ENCODE assay signal across 7 mouse cellular contexts in genomic region chr15:102249967-102250366, GRCm38 (mm10). TPM values are rescaled to one million over a fixed set of nuclear protein-coding genes. Genes with fewer than 3 reads are reported as not detected.
DNase-seq lines count a peak whose midpoint lies in the region; ATAC-seq and TF ChIP-seq lines count a peak whose summit lies in the region.

No protein-coding gene starts in this region.

- peaks cover 31% of the 10 kb centered on the region for H3K4me1 ChIP-seq in intestine, embryonic 14.5 days (replicated peaks; ENCODE audit: control insufficient read depth, insufficient read depth, low read length)
- H3K4me1 ChIP-seq in intestine, postnatal 0 days (replicated peaks; ENCODE audit: control insufficient read depth, insufficient read depth, low read length) = peaks cover 11% of the 10 kb centered on the region
- peaks cover 76% of the 10 kb centered on the region for H3K4me1 ChIP-seq in E14TG2a.4 (replicated peaks; ENCODE audit: low read depth, low read length)
- H3K4me1 ChIP-seq in limb, embryonic 10.5 days = peaks cover 92% of the 10 kb centered on the region

- H3K9ac ChIP-seq in intestine, embryonic 14.5 days (ENCODE audit: low read length) = no peak overlapping the region
- H3K9ac ChIP-seq in intestine, postnatal 0 days (ENCODE audit: low read depth, low read length) = no peak overlapping the region

- DNase-seq in intestine, embryonic 14.5 days (ENCODE audit: low spot score) = no peak
- DNase-seq in R1 (ENCODE audit: low read depth, low spot score) = peak; percentile 46
- no peak for DNase-seq in limb, embryonic 10.5 days (ENCODE audit: low spot score)
- no peak for DNase-seq in B cell, adult 2 months
- DNase-seq in layer of hippocampus, adult 9-11 months = no peak

- no peak overlapping the region for H3K4me3 ChIP-seq in intestine, embryonic 14.5 days (ENCODE audit: low read depth, low read length)
- no peak overlapping the region for H3K4me3 ChIP-seq in intestine, postnatal 0 days (ENCODE audit: low read depth, low read length)
- H3K4me3 ChIP-seq in E14TG2a.4 (replicated peaks; ENCODE audit: low read length) = peak overlapping the region; percentile 94
- H3K4me3 ChIP-seq in limb, embryonic 10.5 days = peak overlapping the region; percentile 86

- 46% methylated on average over 9 of the region's 9 CpGs for whole genome bisulfite sequencing in intestine, embryonic 14.5 days
- WGBS in intestine, postnatal 0 days = 43% methylated on average over 9 of the region's 9 CpGs
- WGBS in limb, embryonic 10.5 days = 30% methylated on average over 9 of the region's 9 CpGs

- H3K36me3 ChIP-seq in intestine, embryonic 14.5 days (ENCODE audit: control insufficient read depth, insufficient read depth, low read length) = no peaks in the 10 kb centered on the region
- no peaks in the 10 kb centered on the region for H3K36me3 ChIP-seq in intestine, postnatal 0 days (ENCODE audit: control insufficient read depth, insufficient read depth)
- H3K36me3 ChIP-seq in E14TG2a.4 (ENCODE audit: insufficient read depth, low read length) = peaks cover 12% of the 10 kb centered on the region; the same call in 1 of the 2 replicates
- H3K36me3 ChIP-seq in limb, embryonic 10.5 days = peaks cover 52% of the 10 kb centered on the region

- ATAC-seq in intestine, embryonic 14.5 days (replicated peaks; ENCODE audit: low FRiP score, low TSS enrichment, low read depth) = no peak
- no peak for ATAC-seq in intestine, postnatal 0 days

- H3K27me3 ChIP-seq in intestine, embryonic 14.5 days (replicated peaks; ENCODE audit: control insufficient read depth, insufficient read depth, low read length) = no peaks in the 10 kb centered on the region
- H3K27me3 ChIP-seq in intestine, postnatal 0 days (replicated peaks; ENCODE audit: control insufficient read depth, insufficient read depth, low read length) = no peaks in the 10 kb centered on the region
- H3K27me3 ChIP-seq in E14TG2a.4 (ENCODE audit: insufficient read depth, low read length) = no peaks in the 10 kb centered on the region
- no peaks in the 10 kb centered on the region for H3K27me3 ChIP-seq in limb, embryonic 10.5 days (ENCODE audit: low read depth, poor library complexity, severe bottlenecking)

- H3K4me2 ChIP-seq in intestine, embryonic 14.5 days (ENCODE audit: low read length) = peak overlapping the region; percentile 95
- no peak overlapping the region; the same call in 1 of the 2 replicates for H3K4me2 ChIP-seq in intestine, postnatal 0 days (replicated peaks; ENCODE audit: low read depth)

- peak overlapping the region; percentile 94 for H3K27ac ChIP-seq in intestine, embryonic 14.5 days (ENCODE audit: low read depth)
- H3K27ac ChIP-seq in intestine, postnatal 0 days (ENCODE audit: low read depth, low read length) = no peak overlapping the region
- peak overlapping the region; percentile 95 for H3K27ac ChIP-seq in limb, embryonic 10.5 days

- TF ChIP-seq CTCF in intestine, postnatal 0 days (IDR thresholded peaks at IDR 0.05; ENCODE audit: low read depth) = no peak
- TF ChIP-seq CTCF in E14TG2a.4 (conservative IDR thresholded peaks at IDR 0.05; ENCODE audit: low read length) = no peak

- H3K9me3 ChIP-seq in intestine, embryonic 14.5 days (ENCODE audit: control insufficient read depth, low read length) = no peaks in the 10 kb centered on the region
- no peaks in the 10 kb centered on the region for H3K9me3 ChIP-seq in intestine, postnatal 0 days (ENCODE audit: control insufficient read depth)
- no peaks in the 10 kb centered on the region for H3K9me3 ChIP-seq in E14TG2a.4 (ENCODE audit: low read length)
- H3K9me3 ChIP-seq in limb, embryonic 10.5 days (replicated peaks) = no peaks in the 10 kb centered on the region

RNA-seq across cellular contexts. Expression of gene Rarg, which starts 7.3 kb away (rescaled TPM):
- polyA plus RNA-seq in intestine, embryonic 14.5 days (2014; fragmentation: Nextera tagmentation; extraction: Ambion mirVana) = 16.4 and 17.1 TPM in 2 replicates
- polyA plus RNA-seq in intestine, postnatal 0 days (2015; fragmentation: Nextera tagmentation; extraction: Ambion mirVana) = 5.9 and 7.3 TPM in 2 replicates
- 111 and 148 TPM in 2 replicates for polyA plus RNA-seq in limb, embryonic 10.5 days (2016; fragmentation: Nextera tagmentation; extraction: Ambion mirVana)

RNA-seq across cellular contexts. Expression of gene Itgb7, which starts 18.2 kb away (rescaled TPM):
- polyA plus RNA-seq in intestine, embryonic 14.5 days (2014; fragmentation: Nextera tagmentation; extraction: Ambion mirVana) = 13.3 and 13.5 TPM in 2 replicates
- 2.6 and 2.9 TPM in 2 replicates for polyA plus RNA-seq in intestine, postnatal 0 days (2015; fragmentation: Nextera tagmentation; extraction: Ambion mirVana)
- 1.2 and 1.5 TPM in 2 replicates for polyA plus RNA-seq in limb, embryonic 10.5 days (2016; fragmentation: Nextera tagmentation; extraction: Ambion mirVana)

RNA-seq across cellular contexts. Expression of gene Gm9918, which starts 20.4 kb away (rescaled TPM):
- polyA plus RNA-seq in intestine, embryonic 14.5 days (2014; fragmentation: Nextera tagmentation; extraction: Ambion mirVana) = 0.11 and 0.19 TPM in 2 replicates
- 0.07 TPM in 1 of 2 replicates, not detected in the other for polyA plus RNA-seq in intestine, postnatal 0 days (2015; fragmentation: Nextera tagmentation; extraction: Ambion mirVana)
- polyA plus RNA-seq in limb, embryonic 10.5 days (2016; fragmentation: Nextera tagmentation; extraction: Ambion mirVana) = 1.1 and 1.4 TPM in 2 replicates

RNA-seq across cellular contexts. Expression of gene Mfsd5, which starts 29.3 kb away (rescaled TPM):
- polyA plus RNA-seq in intestine, embryonic 14.5 days (2014; fragmentation: Nextera tagmentation; extraction: Ambion mirVana) = 65.3 and 67.1 TPM in 2 replicates
- 80.4 and 81.1 TPM in 2 replicates for polyA plus RNA-seq in intestine, postnatal 0 days (2015; fragmentation: Nextera tagmentation; extraction: Ambion mirVana)
- polyA plus RNA-seq in limb, embryonic 10.5 days (2016; fragmentation: Nextera tagmentation; extraction: Ambion mirVana) = 69.5 and 76.5 TPM in 2 replicates

RNA-seq across cellular contexts. Expression of gene Csad, which starts 45.4 kb away (rescaled TPM):
- polyA plus RNA-seq in intestine, embryonic 14.5 days (2014; fragmentation: Nextera tagmentation; extraction: Ambion mirVana) = 52.3 and 53.6 TPM in 2 replicates
- 22.8 and 26.8 TPM in 2 replicates for polyA plus RNA-seq in intestine, postnatal 0 days (2015; fragmentation: Nextera tagmentation; extraction: Ambion mirVana)
- polyA plus RNA-seq in limb, embryonic 10.5 days (2016; fragmentation: Nextera tagmentation; extraction: Ambion mirVana) = 38.8 and 55.0 TPM in 2 replicates

Comparison
In these comparisons a context has a peak if more than half of its experiments do, and no peak if none do; other contexts are left out.
1. H3K4me3 ChIP-seq: peak in E14TG2a.4 (single experiment) and limb, embryonic 10.5 days (single experiment); none in intestine, embryonic 14.5 days (single experiment) and intestine, postnatal 0 days (single experiment).